Mouse (Mus musculus) embryonic facial prominence, embryonic 11.5 days (tissue): ENCODE results near the gene Icam1. TPM values are rescaled to one million over a fixed set of nuclear protein-coding genes. Genes with fewer than 3 reads are reported as not detected.

Source experiments
- ATAC-seq: fragments of 200-750 bp; cut with Nextera tagmentation; replicated peaks from 2 replicates; pipeline ENCODE4 v1.8.0; 2017; ENCODE audit warnings: low read depth; ENCODE audit not compliant: insufficient number of reproducible peaks, low FRiP score, low TSS enrichment
- DNase-seq: peaks from one replicate; pipeline ENCODE4 v3.0.0-alpha.2; 2015; ENCODE audit warnings: low spot score
- H3K27ac ChIP-seq: fragments of 300-500 bp; sonication (generic); replicated peaks from 2 replicates; pipeline ENCODE4 v1.5.1; 2014; ENCODE audit warnings: mild to moderate bottlenecking, low read depth, low read length, control low read depth
- H3K27me3 ChIP-seq: fragments of 300-500 bp; sonication (generic); 2 replicates; pipeline ENCODE4 v1.6.1; 2014; ENCODE audit warnings: mild to moderate bottlenecking, low read length, moderate library complexity, mixed read lengths; ENCODE audit not compliant: control insufficient read depth, insufficient read depth
- H3K36me3 ChIP-seq: fragments of 300-500 bp; sonication (generic); replicated peaks from 2 replicates; pipeline ENCODE4 v1.6.1; 2014; ENCODE audit warnings: low read depth, mild to moderate bottlenecking, low read length, moderate library complexity, mixed read lengths; ENCODE audit not compliant: control insufficient read depth, insufficient read depth
- H3K4me1 ChIP-seq: fragments of 300-500 bp; sonication (generic); 2 replicates; pipeline ENCODE4 v1.6.1; 2014; ENCODE audit warnings: low read length, mixed read lengths; ENCODE audit not compliant: control insufficient read depth, insufficient read depth
- H3K4me2 ChIP-seq: fragments of 300-500 bp; sonication (generic); 2 replicates; pipeline ENCODE4 v1.6.1; 2014; ENCODE audit warnings: low read depth, mild to moderate bottlenecking, control low read depth, low read length, moderate library complexity
- H3K4me3 ChIP-seq: fragments of 300-500 bp; sonication (generic); 2 replicates; pipeline ENCODE4 v1.5.1; 2014; ENCODE audit warnings: low read depth, low read length, control low read depth
- H3K9ac ChIP-seq: fragments of 300-500 bp; sonication (generic); replicated peaks from 2 replicates; pipeline ENCODE4 v1.6.1; 2014; ENCODE audit warnings: mild to moderate bottlenecking, control low read depth, low read length
- H3K9me3 ChIP-seq: fragments of 300-500 bp; sonication (generic); replicated peaks from 2 replicates; pipeline ENCODE4 v1.6.1; 2016; ENCODE audit warnings: mild to moderate bottlenecking, low read length, inconsistent platforms, mixed read lengths; ENCODE audit not compliant: control insufficient read depth
- WGBS: fragments of 180-500 bp; shearing (Covaris S2); extraction: QIAGEN DNeasy Blood & Tissue Kit; methylation state at CpG from one replicate; pipeline ENCODE4 v1.1.7; 2014; 5-methylcytosine and 5-hydroxymethylcytosine counted together
- polyA plus RNA-seq: library from polyadenylated mRNA; unstranded; fragments of >200 nt; fragmentation: Nextera tagmentation; extraction: Ambion mirVana; gene quantifications from 2 replicates; pipeline ENCODE4 v1.2.1, GENCODE M21; 2014

Gene Icam1
- polyA plus RNA-seq, 1 experiment from 2014 or later: 4.5 TPM

- Histone ChIP-seq H3K4me1 (peaks cover 5% of the 10 kb centered on the region), H3K4me3 (peak overlapping the region; percentile 86), H3K36me3 (no peaks in the 10 kb centered on the region; the same call in 1 of the 2 replicates), H3K9ac (peak overlapping the region; percentile 95), H3K4me2 (peak overlapping the region; percentile 80), H3K9me3 (no peaks in the 10 kb centered on the region), H3K27me3 (no peaks in the 10 kb centered on the region), H3K27ac (peak overlapping the region; percentile 98)
- ATAC-seq: no peak
- DNase-seq: peak; percentile 73
- WGBS: under 1% methylated on average over 45 of the region's 45 CpGs
Measured at GRCm38 (mm10) chr9:20975431-20976215, 40.2 kb upstream of the Icam1 start.

- Histone ChIP-seq H3K27ac (peak within 1 kb of the TSS; percentile 98), H3K27me3 (no peaks in the 10 kb centered on the region), H3K4me1 (peaks cover 5% of the 10 kb centered on the region), H3K36me3 (no peaks in the 10 kb centered on the region; the same call in 1 of the 2 replicates), H3K9me3 (no peaks in the 10 kb centered on the region), H3K9ac (peak within 1 kb of the TSS; percentile 95), H3K4me2 (peak within 1 kb of the TSS; percentile 80), H3K4me3 (peak within 1 kb of the TSS; percentile 86)
- under 1% methylated on average over 43 of the region's 47 CpGs for WGBS
- peak; percentile 95 for DNase-seq
- ATAC-seq: peak; percentile 77
Measured at GRCm38 (mm10) chr9:20976216-20976960, 39.4 kb upstream of the Icam1 start, which contains the start of gene S1pr2. Gene S1pr2 (minus strand): TSS chr9:20976781.

GRCm38 (mm10) chr9:20976961-20977689, 38.7 kb upstream of the Icam1 start:
- Histone ChIP-seq H3K4me3 (peak overlapping the region; percentile 86), H3K9ac (peak overlapping the region; percentile 95), H3K36me3 (no peaks in the 10 kb centered on the region; the same call in 1 of the 2 replicates), H3K27me3 (no peaks in the 10 kb centered on the region), H3K27ac (peak overlapping the region; percentile 98), H3K9me3 (no peaks in the 10 kb centered on the region), H3K4me1 (no peaks in the 10 kb centered on the region; the same call in 1 of the 2 replicates), H3K4me2 (peak overlapping the region; percentile 80)
- DNase-seq (no peak), ATAC-seq (no peak)
- 3% methylated on average over 4 of the region's 4 CpGs for WGBS

- Histone ChIP-seq H3K4me3 (no peak overlapping the region), H3K36me3 (no peaks in the 10 kb centered on the region; the same call in 1 of the 2 replicates), H3K9me3 (no peaks in the 10 kb centered on the region), H3K27ac (no peak overlapping the region), H3K4me2 (no peak overlapping the region), H3K27me3 (no peaks in the 10 kb centered on the region), H3K9ac (no peak overlapping the region; the same call in 1 of the 2 replicates), H3K4me1 (no peaks in the 10 kb centered on the region; the same call in 1 of the 2 replicates)
- WGBS: 55% methylated on average over 10 of the region's 10 CpGs
- ATAC-seq (no peak), DNase-seq (no peak)
Measured at GRCm38 (mm10) chr9:20978409-20979095, 37.2 kb upstream of the Icam1 start.

GRCm38 (mm10) chr9:20979181-20979580, 36.6 kb upstream of the Icam1 start:
- 59% methylated on average over 5 of the region's 5 CpGs for WGBS
- ATAC-seq (no peak), DNase-seq (no peak)
- Histone ChIP-seq H3K27ac (no peak overlapping the region), H3K4me3 (no peak overlapping the region), H3K4me1 (no peaks in the 10 kb centered on the region; the same call in 1 of the 2 replicates), H3K9ac (peak overlapping the region; percentile 18; the same call in 1 of the 2 replicates), H3K27me3 (no peaks in the 10 kb centered on the region), H3K4me2 (no peak overlapping the region), H3K9me3 (no peaks in the 10 kb centered on the region), H3K36me3 (no peaks in the 10 kb centered on the region; the same call in 1 of the 2 replicates)

- ATAC-seq: no peak
- Histone ChIP-seq H3K27me3 (no peaks in the 10 kb centered on the region), H3K9ac (no peak overlapping the region), H3K27ac (no peak overlapping the region), H3K9me3 (no peaks in the 10 kb centered on the region), H3K4me2 (no peak overlapping the region), H3K4me3 (no peak overlapping the region), H3K36me3 (no peaks in the 10 kb centered on the region; the same call in 1 of the 2 replicates), H3K4me1 (no peaks in the 10 kb centered on the region; the same call in 1 of the 2 replicates)
- DNase-seq: no peak
- WGBS: 91% methylated on average over 7 of the region's 7 CpGs
Measured at GRCm38 (mm10) chr9:20979769-20980168, 36.0 kb upstream of the Icam1 start.

- ATAC-seq (no peak), DNase-seq (no peak)
- Histone ChIP-seq H3K4me3 (no peak overlapping the region), H3K9ac (no peak overlapping the region), H3K27ac (no peak overlapping the region), H3K36me3 (no peaks in the 10 kb centered on the region), H3K4me2 (no peak overlapping the region), H3K4me1 (no peaks in the 10 kb centered on the region), H3K9me3 (no peaks in the 10 kb centered on the region), H3K27me3 (no peaks in the 10 kb centered on the region)
- 70% methylated on average over 3 of the region's 3 CpGs for WGBS
Measured at GRCm38 (mm10) chr9:20982171-20982570, 33.6 kb upstream of the Icam1 start.
